Mouse (Mus musculus): ENCODE measurements around the gene Trpv5.

Trpv5 gene

GRCm38 (mm10) chr6:41680669-41681068 is at the start of gene Trpv5:
Trpv5 (minus strand) TSS chr6:41680769.
- DNase-seq (ENCODE audit: low spot score in 2 of 2), result no peak

GRCm38 (mm10) chr6:41727989-41728609 is 47.5 kb upstream of the Trpv5 start:
- DNase-seq (ENCODE audit: low spot score in 2 of 2), result no peak

- no peak for DNase-seq (ENCODE audit: low spot score in 2 of 2)
Measured at GRCm38 (mm10) chr6:41721430-41721829, 40.9 kb upstream of the Trpv5 start.

DNA sequence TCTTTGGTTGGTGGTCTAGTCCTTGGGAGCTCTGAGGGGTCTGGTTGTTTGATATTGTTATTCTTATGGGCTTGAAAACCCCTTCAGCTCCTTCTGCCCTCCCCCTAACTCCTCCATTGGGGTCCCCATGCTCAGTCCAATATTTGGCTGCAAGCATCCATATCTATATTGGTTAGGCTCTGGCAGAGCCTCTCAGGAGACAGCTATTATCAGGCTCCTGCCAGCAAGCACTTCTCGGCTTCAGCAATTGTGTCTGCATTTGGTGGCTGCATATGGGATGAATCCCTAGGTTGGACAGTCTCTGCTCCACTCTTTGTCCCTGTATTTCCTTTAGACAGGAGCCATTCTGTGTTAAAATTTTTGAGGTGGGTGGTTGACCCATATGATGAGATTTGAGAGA is 29.7 kb upstream of the Trpv5 start:
- DNase-seq (ENCODE audit: low spot score in 2 of 2), result no peak

- no peak for DNase-seq (ENCODE audit: low spot score in 2 of 2)
Measured at GRCm38 (mm10) chr6:41706275-41706674, 25.7 kb upstream of the Trpv5 start.

DNA sequence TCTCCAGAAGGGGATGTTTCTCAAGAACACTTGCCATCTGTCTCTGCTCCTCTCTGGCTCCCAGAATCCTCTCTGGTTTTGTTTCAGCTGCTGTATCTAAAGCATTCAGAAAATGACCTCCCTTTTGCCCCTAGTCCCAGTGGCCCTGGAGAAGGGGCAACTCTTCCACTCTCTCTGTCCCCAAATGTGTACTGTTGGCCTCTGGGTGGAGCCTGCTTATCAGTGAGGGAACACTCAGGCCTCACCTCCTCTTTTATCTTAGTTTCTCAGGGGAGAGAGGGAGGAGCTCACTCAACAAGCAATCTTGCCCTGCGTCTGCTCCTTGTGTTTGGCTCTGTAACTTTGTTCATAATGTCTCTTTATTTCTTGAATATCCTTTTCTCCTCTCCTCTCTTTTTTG is 23.6 kb upstream of the Trpv5 start, which contains the start of gene Kel:
Gene Kel, minus strand, starts transcription at position 217 of the 400 bp plus-strand sequence.
- DNase-seq (ENCODE audit: low spot score in 2 of 2), result no peak

DNA sequence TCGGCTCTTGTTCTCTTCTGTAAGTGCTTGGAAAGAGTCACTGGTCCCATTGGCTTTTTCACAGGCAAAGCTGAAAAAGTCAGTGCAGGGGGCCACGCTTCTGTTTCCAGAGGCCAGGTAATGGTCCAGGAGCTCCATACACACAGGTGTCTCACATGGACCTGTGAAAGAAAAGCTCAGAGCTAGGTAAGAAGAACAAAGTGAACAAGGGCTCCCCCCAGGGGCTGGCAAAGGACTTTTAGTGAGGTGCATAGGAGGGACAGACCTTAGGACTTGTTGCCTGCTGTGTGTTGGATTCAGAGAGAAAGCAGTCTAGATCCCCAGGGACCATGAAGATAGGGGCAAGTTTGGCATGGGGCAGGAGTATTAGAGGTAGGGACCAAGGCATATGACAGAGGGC is 22.4 kb upstream of the Trpv5 start:
- DNase-seq (ENCODE audit: low spot score in 2 of 2), result no peak

DNA sequence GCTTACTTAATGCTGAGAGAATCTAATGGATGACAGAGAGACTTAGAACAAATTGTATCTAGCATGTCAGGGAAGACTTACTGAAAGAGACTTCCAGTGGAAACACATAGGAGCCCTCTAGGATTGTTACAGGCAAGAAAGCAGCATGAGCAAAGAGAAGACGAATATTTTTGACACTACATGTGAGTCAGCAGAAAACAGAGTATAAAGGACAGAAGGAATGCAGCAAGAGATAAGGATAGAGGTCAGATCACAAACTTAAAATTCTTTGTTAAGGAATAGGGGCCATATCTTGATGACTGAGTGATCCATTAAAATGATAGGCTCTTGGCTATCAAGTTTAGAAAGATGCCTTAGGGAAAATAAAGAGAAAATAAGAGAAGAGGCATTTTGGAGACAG is 20.7 kb upstream of the Trpv5 start:
- DNase-seq (ENCODE audit: low spot score in 2 of 2), result no peak

- no peak for DNase-seq (ENCODE audit: low spot score in 2 of 2)
Measured at GRCm38 (mm10) chr6:41694407-41694806, 13.8 kb upstream of the Trpv5 start.

DNA sequence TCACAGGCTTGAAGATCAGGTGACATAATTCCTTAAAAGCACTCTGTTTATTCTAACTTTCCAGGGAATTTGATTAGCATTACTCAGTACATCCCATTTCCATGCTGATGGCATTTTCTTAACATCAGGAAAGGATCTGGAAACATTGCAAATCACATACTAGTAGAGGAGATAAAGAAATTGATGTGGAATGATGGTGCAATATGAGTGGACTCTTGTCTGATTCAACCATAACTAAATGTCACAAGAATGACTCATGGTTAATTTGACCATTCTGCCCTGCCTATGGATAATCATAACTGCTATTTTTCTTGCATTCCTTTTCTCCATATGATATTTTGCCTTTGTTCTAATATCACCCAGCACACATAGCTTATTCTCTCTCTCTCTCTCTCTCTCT is 11.6 kb upstream of the Trpv5 start:
- no peak for DNase-seq (ENCODE audit: low spot score in 2 of 2)

- DNase-seq (ENCODE audit: low spot score in 2 of 2), result no peak
Measured at GRCm38 (mm10) chr6:41685596-41685995, 5.0 kb upstream of the Trpv5 start.

- DNase-seq (ENCODE audit: low spot score in 2 of 2), result no peak
Measured at GRCm38 (mm10) chr6:41684911-41685310, 4.3 kb upstream of the Trpv5 start.

GRCm38 (mm10) chr6:41684131-41684530 is 3.6 kb upstream of the Trpv5 start, which contains the start of gene Llcfc1:
Llcfc1 (plus strand) TSS chr6:41684431.
- no peak for DNase-seq (ENCODE audit: low spot score in 2 of 2)

- no peak for DNase-seq (ENCODE audit: low spot score in 2 of 2)
Measured at GRCm38 (mm10) chr6:41681656-41682055, 1.1 kb upstream of the Trpv5 start.

- DNase-seq (ENCODE audit: low spot score in 2 of 2), result no peak
Measured at GRCm38 (mm10) chr6:41676530-41676929, 4.0 kb downstream of the Trpv5 start.

DNA sequence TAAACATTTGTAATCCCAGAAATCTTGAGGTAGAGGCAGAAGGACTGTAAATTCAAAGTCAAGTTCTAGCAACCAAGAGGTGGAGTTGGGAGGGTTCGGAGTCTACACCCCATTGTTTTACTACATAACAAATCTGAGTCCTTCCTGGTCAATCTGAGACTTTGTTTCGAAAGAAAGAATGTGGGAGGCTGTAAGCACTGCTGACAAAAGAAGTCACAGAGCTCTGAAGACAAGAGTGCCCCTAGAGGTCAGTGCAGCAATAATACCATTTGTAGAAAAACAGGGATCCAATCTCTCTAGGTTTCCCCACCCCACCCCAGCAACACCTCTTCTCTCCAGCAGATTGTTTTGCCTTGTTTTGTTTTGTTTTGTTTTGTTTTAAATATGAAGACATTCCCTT is 18.2 kb downstream of the Trpv5 start:
- no peak for DNase-seq (ENCODE audit: low spot score in 2 of 2)

DNA sequence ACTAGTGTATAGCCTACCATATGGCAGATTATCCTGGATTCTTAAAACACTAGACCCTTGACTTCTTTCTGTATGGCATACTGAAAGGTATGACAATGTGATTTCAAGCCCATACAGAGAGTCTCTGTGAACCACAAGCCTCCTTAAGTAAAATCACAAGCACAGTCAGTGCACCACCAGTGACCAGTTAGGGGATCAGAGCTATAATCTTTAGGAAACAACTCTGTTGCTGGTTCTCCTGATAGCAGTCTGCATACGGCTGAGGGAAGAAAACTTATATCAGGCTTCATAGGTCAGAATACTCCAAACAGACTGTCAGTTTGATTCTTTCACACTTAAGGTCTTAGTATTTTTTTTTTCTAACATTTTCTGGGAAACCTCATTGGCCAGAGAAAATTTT is 22.1 kb downstream of the Trpv5 start:
- DNase-seq (ENCODE audit: low spot score in 2 of 2), result no peak

DNA sequence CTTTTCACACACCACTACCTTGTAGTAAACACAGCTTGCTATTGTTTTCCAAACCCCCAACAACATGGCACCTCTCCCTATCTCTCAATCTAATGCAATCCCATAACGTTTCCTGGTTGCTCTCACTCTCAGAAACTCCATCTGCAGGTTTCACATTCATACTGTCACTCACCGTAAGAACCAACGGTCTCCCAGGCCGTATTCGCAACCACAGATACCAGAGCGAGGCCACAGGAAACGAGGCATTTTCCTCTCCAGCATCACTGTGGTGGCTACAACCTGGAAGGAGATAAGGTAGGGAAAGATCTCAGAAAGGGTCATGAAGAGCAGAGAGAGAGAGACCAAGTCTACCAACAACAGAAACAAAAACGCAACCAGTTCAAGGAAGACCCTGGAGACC is 25.9 kb downstream of the Trpv5 start:
- DNase-seq (ENCODE audit: low spot score in 2 of 2), result no peak

GRCm38 (mm10) chr6:41653173-41653572 is 27.4 kb downstream of the Trpv5 start:
- DNase-seq (ENCODE audit: low spot score in 2 of 2), result no peak

- DNase-seq (ENCODE audit: low spot score in 2 of 2), result no peak
Measured at GRCm38 (mm10) chr6:41646672-41647071, 33.9 kb downstream of the Trpv5 start.

DNA sequence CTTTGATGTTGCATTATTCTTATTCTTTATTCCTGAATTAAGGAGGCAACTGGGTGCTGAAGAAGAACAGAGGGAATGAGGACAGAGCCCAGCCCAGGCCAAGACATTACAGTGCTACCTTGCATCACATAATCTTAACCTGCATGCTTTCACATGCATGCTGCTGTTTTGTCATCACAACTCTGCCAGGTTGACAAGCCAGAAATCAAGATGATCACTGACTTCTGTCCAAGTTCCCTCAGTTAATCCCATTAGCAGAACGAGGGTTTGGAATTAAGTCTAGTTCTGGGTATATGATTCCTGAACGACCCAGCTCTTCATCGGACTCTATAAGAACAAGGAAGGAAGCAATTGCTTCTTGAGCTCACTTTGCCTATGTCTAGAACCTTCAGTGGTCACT is 34.3 kb downstream of the Trpv5 start:
- no peak for DNase-seq (ENCODE audit: low spot score in 2 of 2)

DNA sequence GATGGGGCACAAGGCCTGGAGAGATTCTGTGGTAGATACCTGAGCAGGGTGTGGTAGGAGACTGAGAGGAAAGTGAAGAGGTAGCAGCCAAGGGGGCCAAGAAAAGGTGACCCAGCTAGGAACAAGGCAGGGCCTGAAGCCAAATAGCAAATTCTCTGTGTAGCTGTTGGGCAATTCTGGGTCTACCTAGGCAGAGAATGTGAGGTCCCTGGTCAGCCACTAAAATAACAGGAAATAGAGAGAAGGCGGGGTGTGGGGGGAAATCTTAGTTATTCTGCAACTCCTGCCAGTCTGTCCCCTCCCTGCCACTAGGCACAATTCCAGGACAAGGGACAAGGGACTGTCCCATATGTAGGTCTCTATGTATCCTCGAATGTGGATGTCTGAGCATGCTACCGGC is 37.3 kb downstream of the Trpv5 start:
- DNase-seq (ENCODE audit: low spot score in 2 of 2), result no peak

DNA sequence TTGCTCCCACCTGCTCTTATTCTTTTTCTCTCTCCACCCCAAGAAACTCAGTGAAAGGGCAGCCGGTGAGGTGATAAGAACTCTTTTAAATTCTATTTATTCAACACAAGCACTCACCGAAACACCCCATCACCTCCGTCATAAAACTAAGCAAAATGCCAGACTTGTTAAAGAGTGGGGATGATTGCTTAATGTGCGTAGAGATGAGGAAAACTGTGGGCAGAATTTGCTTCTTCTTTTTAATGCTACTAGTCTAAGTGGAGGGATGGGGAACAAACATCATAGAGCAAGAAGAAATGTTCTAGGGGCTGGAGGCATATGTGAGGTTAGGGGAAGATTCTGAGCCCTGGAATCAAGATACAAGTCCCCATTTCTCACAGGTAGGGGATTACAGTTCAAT is 37.8 kb downstream of the Trpv5 start:
- DNase-seq (ENCODE audit: low spot score in 2 of 2), result no peak

DNA sequence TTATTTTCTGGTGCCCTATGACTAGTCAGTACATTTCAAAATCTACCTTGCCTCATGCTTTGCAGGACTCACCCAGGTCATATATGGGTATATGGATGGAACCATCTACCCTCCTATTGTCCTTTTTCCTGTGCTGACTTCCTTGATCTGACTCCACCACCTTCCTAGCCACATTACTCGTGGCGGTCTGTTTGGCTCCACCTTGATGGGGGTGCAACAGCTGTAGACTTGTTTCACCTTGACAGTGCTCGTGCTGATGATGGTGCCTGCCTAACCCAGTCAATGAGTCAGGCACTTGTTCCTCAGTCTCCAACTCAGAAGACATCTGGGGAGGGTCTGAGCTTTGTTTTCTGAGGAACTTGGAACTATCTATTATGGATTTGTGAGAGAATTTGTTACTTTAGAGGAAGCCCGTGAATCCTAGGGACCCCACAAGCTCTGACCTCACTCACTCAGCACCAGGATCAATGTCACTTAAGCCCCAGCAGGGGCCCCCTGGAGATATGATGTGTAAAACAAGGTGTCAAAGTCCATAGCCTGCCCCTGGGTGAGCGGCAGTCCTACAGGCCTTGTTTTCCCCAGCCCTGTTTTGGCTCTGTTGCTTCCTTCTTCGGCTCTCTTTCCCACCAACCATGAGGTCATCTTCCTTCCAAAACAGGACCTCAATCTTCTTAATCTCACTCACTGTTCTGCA is 39.2 kb downstream of the Trpv5 start:
- no peak for DNase-seq (ENCODE audit: low spot score in 2 of 2)
